Mouse (Mus musculus) skeletal muscle tissue, adult 2 months (tissue): ENCODE data around the gene Plxdc1.

Experiments used
- DNase-seq: peaks from one replicate; pipeline ENCODE4 v3.0.0-alpha.2; 2012; ENCODE audit warnings: low read depth, low spot score

The Plxdc1 gene

DNA sequence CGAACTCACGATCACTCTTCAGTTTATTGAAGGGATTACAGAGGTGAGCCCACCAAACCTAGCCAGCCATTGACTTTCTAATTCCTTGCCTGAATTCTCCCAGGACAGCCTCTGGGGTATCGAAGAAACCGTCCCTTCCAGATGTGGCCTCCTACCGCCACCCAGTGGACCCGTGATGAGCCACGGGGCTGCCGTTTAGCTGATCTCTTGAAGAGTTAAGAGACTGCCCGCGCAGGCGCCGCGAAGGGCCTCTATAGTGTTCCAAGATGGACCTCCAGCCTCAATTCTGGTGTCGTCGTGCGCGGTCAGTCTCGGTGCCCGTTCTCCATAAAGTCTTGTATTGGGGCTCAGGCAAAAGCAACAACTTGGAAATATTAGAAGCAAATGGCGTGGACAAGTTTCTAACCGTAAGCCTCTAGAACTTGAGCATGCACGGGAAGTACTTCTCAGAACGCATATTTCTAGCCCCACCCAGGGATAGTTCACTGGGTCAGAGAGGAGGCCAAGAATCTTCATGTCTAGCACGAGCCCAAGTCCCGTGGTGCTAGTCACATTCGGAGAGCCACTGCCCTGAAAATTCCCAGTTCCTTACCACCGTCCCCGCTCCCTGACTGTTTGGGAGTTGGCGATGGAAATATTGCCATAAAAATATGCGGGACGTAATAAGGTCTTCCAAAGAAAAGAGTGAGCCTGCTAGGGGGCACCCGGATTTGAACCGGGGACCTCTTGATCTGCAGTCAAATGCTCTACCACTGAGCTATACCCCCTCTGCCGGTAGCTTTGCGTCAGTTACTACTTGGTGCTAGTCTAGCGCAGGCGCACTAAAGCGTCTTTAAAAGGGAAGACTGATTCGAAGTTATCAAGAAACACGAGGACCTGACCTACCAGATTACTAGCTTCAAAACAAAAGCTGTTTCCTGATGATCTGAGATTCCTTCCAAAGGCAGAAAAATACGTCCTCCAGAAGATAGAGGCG lies 1.6 kb upstream of the Plxdc1 start:
- peak; percentile 94 for DNase-seq

DNA sequence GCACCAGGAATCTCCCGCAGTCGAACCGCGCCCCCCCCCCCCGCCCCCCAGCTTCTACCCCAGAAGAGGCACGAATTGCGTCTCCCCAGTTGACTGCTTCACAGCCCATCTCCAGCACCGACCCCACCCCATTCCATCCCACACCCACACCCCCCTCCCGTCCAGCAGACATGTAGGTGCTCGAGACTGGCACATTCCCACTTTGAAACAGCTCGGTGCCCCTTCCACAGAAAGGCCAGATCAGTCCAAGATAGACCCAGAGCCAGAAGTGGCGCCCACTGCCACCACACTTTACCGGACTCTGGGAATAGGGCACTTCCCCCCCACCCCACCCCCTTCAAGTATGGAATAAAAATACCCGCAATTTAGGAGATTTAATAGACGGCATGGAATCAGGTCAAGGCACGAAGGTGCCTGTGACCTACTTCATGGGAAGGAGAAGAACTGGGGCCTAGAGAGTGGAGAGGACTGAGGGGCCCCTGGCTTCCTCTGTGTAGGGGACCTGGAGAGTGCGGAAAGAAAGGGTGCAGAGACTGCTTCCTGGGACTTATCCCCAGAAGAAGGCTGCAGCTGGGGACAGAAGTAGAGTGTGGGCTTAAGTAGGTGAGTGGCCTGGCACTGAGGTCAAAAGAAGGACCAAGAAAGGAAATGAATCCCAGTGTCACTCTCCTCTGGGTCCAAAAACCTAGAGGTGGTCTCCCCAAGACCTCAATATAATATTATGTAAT lies 658 bp upstream of the Plxdc1 start:
- no peak for DNase-seq

DNA sequence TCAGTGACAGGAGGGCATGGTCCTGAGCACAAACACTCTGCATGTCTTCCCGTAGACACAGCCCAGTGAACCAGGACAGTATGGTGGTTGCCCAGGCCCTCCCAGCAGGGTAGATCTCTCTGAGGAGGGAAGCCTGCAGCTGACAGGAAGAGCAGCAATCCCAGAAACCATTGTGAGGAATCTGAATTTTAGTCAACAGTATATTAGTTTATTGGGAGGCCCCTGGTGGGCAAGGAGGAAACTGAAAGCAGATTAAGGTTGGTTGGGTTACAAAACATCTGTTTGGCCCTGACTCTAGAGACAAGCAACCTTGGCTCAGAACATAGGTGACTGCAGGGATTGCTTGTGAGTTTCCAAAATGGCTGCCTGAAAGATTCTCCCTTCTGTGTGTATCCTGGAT lies 2.3 kb downstream of the Plxdc1 start:
- DNase-seq = no peak

DNA sequence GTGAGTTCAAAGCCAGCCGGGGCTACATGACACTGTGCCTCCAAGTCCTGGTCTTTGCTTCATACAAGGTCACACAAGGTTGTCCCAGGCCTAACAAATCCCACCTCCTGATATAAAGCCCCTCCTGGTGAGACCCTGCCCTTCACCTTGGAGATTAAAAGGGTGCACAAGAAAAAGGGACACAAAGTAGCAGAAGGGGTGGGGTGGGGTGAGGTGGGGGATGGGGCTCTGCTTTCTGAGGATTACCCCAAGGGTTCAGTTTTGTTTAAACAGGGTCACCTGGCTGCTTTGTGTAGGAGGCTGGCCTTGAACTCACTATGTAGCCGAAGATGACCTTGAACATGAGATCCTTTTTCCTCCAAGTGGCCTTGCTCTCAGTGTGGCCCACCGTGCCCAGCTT lies 2.7 kb downstream of the Plxdc1 start:
- no peak for DNase-seq

DNA sequence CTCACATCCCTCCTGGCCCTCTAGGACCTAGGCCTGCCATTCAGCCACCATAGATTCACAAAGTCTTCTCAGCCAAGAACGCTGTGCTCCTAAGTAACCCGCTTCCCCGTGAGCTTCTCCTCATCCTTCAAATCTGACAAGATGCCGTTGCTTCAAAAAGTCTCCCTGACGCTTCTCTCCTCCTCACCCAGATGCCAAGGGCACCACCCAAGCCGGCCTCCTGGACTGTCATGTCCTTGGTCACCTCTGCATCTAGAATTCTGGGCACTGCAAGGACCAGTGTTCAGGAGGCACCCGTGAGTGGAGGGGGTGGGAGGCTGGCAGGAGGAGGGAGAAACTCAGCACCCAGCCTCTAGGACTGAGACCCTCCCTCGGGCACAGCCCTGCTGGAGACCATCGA lies 3.5 kb downstream of the Plxdc1 start:
- DNase-seq = no peak

DNA sequence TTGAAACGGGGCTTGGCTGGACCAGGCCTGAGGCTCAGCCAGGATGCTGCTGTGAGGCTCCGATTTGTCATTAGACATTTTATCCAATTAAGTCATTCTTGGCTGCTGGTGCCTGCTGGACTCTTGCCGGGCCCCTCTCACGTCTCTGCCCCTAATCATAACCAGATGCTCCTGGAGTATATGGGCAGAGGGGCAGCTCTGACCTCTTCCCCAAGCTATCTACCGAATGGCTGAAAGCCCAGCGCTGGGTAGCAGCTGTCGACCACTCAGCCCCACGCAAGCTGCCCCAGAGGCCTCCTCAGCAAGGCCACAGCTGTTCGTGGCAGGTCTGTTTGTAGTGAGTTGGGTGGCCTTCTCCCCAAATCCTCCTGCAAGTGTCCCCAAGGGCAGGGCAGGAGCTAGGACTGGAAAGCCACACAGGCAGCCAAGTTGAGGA lies 5.7 kb downstream of the Plxdc1 start:
- peak; percentile 68 for DNase-seq

DNA sequence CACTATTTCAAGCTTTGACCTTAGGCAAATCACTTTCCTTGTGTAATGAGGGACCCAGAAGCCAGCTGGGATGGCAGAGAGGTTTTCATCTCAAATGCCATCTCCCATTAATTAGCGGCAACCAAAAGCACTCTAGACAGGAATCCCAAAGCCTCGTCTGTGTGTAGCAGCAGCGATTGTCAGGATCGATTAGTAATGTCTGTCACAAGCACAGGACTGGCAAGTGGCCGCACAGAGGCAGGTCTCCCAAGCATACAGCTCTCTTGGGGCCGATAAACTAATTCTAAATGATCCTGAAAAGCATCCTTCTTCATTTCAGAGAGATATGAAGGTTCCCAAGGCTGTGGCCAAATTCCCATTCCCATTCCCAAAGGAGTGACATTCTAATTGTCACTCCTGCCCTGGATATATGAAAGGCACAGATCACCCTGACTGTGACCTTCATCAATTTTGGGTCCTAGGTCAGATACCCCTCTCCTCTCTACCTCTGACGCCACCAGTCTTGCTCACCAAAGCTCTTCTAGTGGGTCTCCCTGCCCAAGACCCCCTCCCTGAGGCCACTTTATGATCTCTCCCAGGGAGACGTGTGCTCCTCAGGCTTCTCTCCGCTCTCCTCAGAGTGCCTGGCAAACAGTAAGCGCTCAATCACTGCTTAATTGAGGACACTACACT lies 6.3 kb downstream of the Plxdc1 start:
- no peak for DNase-seq

DNA sequence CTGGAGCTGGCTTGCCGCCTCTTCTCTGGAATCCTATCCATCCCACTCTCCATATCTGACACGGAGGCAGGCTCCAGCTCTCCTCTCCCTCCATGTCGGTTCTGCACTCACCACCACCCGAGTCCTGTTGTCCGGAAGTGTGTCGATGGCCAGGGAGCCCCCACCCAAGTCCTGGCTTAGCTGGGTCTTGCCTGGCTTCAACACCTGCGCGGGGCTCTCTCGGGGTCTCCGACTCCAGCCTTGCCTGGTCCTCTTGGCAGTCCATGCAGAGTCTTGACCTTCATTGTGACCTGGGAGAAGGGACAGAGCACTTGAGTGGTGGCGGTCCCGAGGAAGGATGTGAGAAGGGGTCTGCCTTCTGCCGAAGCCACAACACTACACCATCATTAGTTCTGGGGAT lies 7.9 kb downstream of the Plxdc1 start:
- DNase-seq = no peak

DNA sequence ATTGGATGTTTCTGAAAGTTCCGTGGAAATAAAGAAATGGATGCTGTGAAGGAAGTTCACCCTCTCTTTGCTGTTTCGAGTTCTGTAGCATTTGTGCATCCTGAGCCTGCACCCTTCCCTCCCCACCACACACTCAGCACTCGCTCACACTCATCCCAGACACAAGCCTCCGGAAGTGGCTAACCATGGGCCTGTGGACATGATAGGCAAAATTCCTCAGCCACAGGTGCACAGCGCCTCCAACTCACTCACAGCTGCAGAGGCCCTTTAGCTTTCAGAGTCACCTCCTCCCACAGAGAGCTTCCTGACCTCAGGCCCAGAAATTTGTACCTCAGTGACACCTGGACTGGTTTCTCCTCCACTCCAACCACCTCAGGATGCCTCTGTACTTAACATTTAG lies 8.4 kb downstream of the Plxdc1 start:
- DNase-seq = no peak

DNA sequence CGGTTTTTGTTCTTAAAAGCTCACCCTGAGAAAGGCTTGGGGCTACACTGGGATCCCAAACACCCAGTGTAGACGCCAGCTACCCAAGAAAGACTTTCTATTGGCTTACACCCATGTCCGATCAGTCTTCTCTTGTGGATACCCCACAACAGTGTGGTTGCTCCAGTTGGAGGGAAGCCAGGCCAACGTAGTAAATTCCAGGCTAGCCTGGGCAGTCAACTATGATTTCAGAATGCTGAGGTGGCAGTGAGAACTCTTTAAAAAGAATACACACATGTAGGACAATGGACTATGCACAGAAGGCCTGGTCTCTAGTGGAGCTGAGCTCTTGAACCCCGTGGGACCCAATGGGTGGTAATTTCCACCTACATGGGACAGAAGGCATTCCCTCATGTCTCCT lies 11.5 kb downstream of the Plxdc1 start:
- DNase-seq = no peak

DNA sequence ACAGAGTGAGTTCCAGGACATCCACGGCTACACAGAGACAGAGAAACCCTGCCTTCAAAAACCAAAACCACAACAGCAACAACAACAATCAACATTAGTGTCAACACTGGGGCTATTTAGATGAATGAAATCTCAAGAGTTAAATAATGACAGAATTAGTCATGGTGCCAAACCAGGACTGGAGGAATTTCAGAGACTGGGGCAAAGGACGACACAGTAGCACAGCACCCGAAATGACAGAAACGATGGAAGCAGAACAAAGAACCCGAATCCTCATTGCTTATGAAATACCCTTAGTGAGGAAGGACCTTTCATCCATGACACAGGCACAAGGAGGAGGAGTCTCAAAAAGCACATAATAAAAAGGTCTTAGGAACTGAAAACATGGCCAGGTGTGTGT lies 12.1 kb downstream of the Plxdc1 start:
- no peak for DNase-seq

DNA sequence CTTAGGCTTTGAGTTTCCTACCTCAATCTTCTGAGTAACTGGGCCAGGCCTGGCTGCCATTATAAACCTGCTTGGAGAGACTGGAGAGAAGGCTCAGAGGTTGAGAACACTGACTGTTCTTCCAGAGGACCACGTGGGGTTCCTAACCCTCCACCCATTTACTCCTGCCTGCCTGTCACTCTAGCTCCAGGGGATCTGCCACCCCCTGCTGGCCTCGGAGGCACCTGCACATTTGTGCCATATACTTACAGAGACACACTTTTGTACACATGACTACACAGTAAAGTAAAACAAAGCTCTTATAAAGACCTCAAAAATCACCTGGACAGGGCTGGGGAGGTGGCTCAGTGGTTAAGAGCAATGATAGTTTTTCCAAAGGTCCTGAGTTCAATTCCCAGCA lies 13.8 kb downstream of the Plxdc1 start:
- no peak for DNase-seq

DNA sequence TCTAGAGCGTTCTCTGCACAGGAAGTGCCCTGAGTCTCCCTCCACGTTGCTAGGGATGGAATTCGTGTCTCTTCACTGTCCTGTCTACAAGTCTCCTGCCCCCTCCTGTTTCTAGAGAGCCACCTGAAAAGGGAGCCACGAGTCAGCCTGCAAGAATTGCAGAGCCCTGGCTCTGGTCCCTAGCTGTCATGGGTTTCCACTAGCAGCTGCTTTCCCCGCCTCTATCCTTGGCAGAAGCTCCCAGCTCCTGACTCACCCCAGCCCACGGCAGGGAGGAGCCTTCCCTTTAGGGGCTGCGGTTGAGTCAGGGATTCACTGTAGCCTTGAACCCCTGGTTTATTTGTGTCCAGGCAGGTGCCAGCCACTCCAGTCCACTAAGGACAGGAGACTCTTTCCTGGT lies 15.0 kb downstream of the Plxdc1 start:
- DNase-seq = peak; percentile 84

DNA sequence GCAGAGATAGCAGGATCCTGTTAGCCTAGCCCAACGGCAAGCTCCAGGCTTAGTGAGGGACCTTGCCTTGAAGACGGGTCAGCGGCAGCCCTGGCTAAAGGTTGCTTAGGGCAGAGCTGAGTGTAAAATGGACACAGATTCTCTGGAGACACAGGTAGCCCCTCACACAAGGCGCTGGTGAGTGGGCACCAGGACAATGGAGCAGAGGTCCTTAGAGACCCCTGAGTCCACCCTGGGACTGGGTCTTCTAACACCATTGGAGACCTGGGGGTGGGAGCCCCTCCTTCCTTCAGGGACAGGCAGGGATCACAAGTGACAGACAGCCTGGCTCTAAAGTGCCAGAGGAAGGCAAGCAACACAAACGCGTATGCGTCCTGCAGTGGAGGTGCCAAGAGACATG lies 15.5 kb downstream of the Plxdc1 start:
- DNase-seq = no peak

DNA sequence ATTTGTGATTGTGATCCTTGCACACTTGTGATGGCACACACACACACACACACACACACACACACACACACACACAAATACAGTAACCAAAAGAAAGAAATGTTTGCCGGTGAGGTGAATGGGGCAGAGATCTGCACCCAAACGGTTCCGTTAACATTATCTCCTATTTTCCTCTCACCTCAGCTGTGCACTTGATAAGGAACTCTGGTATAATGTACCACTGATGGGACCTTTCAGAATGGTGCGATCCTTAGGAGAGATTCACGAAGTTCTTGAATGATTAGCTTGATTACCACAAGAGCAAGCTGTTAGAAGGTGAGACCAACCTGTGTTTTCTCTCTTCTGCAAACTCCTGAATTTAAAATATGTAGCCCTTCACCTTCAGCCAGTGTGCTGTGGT lies 17.9 kb downstream of the Plxdc1 start:
- DNase-seq = no peak

DNA sequence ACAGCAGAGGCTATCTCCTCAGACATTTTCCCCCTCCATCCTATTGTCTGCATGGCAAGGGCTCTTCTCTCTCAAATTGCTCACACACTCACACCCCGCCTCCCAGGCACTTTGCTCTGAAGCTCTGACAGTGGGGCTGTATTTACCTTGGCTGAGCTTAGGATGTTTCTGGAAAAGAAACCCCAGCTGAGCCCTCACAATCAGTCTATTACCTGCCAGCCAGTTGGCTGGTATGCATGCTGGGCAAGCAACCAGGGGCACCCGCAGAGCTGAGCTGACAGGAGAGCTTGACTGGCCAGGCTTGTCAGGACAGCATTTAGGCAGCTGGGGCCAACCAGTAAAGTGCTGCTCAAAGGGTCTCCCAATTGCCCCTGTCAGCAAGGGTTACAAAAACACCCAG lies 19.1 kb downstream of the Plxdc1 start:
- DNase-seq = no peak

DNA sequence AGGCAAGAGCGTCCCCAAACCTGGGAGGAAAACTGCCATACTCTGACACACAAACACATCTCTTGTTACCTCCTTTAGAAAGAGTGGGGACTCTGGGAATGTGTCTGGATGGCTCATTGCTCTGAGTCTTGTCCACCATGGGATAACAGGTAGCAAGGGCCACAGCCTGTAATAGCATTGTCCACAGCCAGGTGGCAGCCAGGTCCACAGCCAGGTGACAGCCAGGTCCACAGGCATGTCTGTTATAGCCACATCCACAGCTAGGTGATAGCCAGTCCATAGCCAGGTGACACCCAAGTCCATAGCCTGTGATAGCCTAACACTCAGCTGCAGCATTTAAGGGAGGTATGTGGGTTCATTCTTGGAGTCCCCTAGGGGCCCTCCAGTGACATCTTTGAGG lies 25.3 kb downstream of the Plxdc1 start:
- DNase-seq = no peak

DNA sequence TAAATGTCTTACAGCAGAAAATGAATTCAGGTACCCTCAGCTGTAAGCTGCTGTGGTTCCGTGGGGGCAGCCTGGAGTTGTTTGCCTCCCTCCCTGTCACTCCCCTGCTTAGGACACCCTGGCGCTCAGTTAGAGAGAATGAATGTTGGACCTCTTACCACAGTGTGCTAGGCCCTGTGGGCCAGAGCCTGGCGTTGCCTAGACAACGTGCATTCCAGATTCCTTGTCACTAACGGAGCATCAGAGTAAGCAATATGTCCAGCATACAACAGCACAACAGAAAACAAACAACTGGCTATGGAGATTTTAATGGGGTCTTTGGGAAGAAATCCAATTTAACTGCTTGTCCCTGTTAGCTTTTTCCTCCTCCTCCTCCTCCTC lies 27.0 kb downstream of the Plxdc1 start:
- DNase-seq = no peak

DNA sequence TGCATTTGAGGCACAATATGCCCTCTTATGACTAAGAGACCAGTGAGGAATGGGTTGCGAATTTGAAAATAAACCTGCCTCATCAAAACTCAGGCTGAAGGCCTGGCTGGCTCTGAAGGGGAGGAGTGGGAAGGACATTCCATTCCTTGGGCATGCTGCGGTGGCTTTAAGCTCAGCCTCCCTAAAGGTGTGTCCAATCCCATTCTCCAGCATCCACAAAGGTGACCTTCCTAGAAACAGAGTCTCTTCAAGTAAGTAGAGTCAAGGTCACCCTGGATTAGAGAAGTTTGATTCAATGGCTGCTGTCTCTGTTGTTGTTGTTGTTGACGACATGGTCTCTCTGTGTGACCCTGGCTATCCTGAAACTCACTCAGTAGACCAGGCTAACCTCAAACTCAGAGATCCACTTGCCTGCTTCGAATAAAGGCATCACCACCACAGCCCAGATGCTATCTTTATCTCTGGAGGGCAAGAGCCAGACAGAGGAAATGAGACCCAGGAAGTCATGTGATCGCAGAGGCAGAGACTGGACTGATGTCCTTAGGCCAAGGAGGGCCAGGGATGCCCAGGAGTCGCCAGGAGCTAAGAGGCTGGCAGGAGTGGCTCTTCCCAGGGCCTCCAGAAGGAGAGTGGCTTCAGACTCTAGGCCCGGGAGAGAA lies 27.5 kb downstream of the Plxdc1 start:
- no peak for DNase-seq

DNA sequence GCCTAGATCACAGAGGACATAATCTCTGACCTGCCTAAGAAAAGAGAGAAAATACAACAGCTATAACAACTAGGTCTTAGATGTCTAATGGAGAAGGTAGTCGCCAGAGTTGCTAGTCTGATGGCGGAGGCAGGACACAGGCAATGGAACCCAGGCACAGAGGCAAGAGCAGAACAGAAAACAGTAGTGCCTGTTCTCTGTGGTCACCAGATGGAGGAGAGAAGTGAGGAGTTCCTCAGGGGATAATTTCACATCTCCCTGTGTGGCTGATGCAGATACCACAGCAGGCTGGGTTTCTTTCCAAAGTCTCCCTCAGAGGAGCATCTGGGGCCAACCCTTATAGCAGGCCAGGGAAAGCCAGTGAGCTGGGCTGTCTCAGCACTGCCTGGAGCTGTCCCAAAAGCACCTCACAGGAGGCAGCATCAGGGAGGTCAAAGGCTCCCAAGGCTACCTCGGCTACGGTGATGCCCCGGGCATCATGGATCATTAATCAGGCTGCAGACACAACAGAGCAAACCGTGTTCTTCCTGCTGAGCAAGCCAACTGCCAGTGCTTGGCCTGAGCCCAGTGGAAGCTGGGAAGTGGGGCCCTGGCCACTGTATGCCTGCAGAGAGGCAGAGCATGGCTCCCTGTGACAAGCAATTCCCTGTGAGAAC lies 29.2 kb downstream of the Plxdc1 start:
- DNase-seq = no peak

DNA sequence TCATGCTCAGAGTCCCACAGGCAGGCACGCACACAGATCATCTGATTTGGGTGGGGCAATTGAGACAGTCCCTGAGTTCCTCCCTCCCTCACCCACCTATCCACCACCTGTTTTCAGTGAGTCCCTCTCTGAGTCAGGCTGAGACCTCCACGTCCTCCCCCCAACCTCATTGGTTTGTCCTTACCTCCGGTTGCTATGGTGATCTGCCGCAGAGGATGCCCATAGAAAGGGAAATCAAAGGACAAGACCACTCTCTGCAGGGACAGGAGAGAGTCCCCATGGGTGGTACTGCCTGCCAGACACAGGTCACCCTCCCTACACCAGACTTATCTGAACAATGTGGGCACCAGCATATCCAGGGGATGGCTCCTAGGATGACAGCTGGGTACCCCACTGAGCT lies 30.3 kb downstream of the Plxdc1 start:
- no peak for DNase-seq
